Mouse (Mus musculus) liver, postnatal 0 days (tissue): Measurements from ENCODE around the gene Ssna1.

Source experiments
- CTCF ChIP-seq: sonication (generic); IDR thresholded peaks from 2 replicates; pipeline ENCODE4 v1.5.1; 2016; ENCODE audit warnings: antibody characterized with exemption, low read depth
- EP300 ChIP-seq: IDR thresholded peaks from 2 replicates; pipeline ENCODE4 v1.6.1; 2016; ENCODE audit warnings: antibody characterized with exemption, low read depth, mild to moderate bottlenecking

GRCm38 (mm10) chr2:25231038-25231437, 41.2 kb downstream of the Ssna1 start:
- no peak for TF ChIP-seq CTCF
- TF ChIP-seq EP300: no peak
